Mouse (Mus musculus): ENCODE results near the gene Lce1f. TPM values are rescaled to one million over a fixed set of nuclear protein-coding genes. Genes with fewer than 3 reads are reported as not detected.
"Not testable (repeated sequence)": the region's sequence is repeated elsewhere in the genome, so short reads cannot be mapped to it uniquely, and the experiment has no call there.

Lce1f gene
- polyA plus RNA-seq, 1 experiment from 2014 or later: not detected

GRCm38 (mm10) chr3:92691688-92692087, 28.5 kb downstream of the Lce1f start:
- Histone ChIP-seq H3K27ac (ENCODE audit: low read length) (no peak overlapping the region), H3K27me3 (ENCODE audit: control insufficient read depth, insufficient read depth, low read length) (no peaks in the 10 kb centered on the region), H3K4me3 (replicated peaks; ENCODE audit: low read length) (no peak overlapping the region), H3K4me2 (ENCODE audit: low read depth, low read length) (no peak overlapping the region), H3K4me1 (ENCODE audit: control insufficient read depth, insufficient read depth, low read length) (no peaks in the 10 kb centered on the region), H3K36me3 (ENCODE audit: control insufficient read depth, insufficient read depth, low read length) (no peaks in the 10 kb centered on the region), H3K9ac (ENCODE audit: low read length) (no peak overlapping the region), H3K9me3 (replicated peaks; ENCODE audit: control insufficient read depth, low read length) (no peaks in the 10 kb centered on the region)
- no peak for ATAC-seq (ENCODE audit: insufficient read depth, low FRiP score)

DNA sequence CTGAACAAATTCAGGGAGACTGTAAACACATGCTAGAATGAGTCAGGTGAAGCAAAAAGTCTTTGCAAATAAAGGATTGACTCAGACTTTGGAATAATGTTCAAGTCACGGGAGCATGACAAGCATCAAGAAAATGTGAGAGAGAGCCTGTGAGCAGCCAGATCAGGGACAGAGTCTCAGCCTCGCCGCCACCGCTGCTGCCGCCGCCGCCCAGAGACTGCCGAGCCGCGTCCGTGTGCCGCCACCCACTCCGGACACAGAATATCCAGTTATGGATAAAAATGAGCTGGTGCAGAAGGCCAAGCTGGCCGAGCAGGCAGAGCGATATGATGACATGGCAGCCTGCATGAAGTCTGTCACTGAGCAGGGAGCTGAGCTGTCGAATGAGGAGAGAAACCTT, 31.0 kb downstream of the Lce1f start:
- WGBS: 54% methylated on average over 16 of the region's 16 CpGs
- H3K27ac ChIP-seq (ENCODE audit: low read length); ATAC-seq (ENCODE audit: insufficient read depth, low FRiP score): not testable (repeated sequence)

DNA sequence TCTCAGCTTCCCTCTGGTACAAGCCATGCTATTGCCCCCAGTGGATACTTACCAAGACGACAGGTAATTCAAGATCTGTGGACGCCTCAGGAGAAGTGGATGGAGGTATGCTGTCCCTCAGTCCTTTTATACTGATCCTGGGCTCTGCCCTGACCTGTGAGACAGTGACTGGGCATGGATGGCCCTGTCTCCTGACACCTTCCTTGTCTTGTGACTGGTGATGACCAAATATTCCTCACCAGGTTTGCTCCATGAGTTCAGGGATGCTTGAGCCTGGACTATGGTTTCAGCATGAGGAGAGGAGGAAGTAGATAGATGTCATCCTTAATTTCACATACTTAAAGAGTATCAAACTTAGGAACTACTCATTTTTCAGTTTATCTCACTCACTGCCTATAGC, 33.0 kb downstream of the Lce1f start, which contains the start of gene Lce1d:
Lce1d (minus strand) TSS at position 101 of the 400 bp plus-strand sequence.
- Histone ChIP-seq H3K4me2 (ENCODE audit: low read depth, low read length) (no peak within 1 kb of the TSS), H3K27ac (ENCODE audit: low read length) (no peak within 1 kb of the TSS), H3K9me3 (replicated peaks; ENCODE audit: control insufficient read depth, low read length) (no peaks in the 10 kb centered on the region), H3K36me3 (ENCODE audit: control insufficient read depth, insufficient read depth, low read length) (no peaks in the 10 kb centered on the region), H3K4me3 (replicated peaks; ENCODE audit: low read length) (no peak within 1 kb of the TSS), H3K4me1 (ENCODE audit: control insufficient read depth, insufficient read depth, low read length) (no peaks in the 10 kb centered on the region), H3K9ac (ENCODE audit: low read length) (no peak within 1 kb of the TSS), H3K27me3 (ENCODE audit: control insufficient read depth, insufficient read depth, low read length) (no peaks in the 10 kb centered on the region)
- 55% methylated on average over 2 of the region's 2 CpGs for WGBS
- no peak for ATAC-seq (ENCODE audit: insufficient read depth, low FRiP score)

More for the DNA sequence above, 31.0 kb downstream of the Lce1f start:
- H3K9ac ChIP-seq (ENCODE audit: low read length); H3K9me3 ChIP-seq (replicated peaks; ENCODE audit: control insufficient read depth, low read length); H3K27me3 ChIP-seq (ENCODE audit: control insufficient read depth, insufficient read depth, low read length); H3K36me3 ChIP-seq (ENCODE audit: control insufficient read depth, insufficient read depth, low read length); H3K4me1 ChIP-seq (ENCODE audit: control insufficient read depth, insufficient read depth, low read length); H3K4me2 ChIP-seq (ENCODE audit: low read depth, low read length); H3K4me3 ChIP-seq (replicated peaks; ENCODE audit: low read length): not testable (repeated sequence)

DNA sequence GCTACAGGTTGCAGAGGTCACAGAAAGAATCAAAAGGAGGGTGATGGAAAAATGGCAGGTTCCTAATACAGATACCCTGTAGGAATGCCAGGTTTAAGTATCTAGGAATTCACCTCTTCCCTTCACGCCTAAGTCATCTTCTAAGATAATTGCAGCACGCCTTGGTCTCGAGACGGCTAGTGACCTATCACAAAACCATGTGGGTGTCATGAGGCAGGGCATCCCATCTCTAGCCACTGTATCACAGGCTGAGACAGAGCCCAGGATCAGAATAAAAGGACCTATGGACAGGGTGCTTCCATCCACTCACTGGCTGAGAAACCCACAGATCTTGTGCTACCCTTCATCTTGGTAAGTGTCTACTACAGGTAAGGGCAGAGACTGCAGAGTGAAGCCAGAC, 41.2 kb downstream of the Lce1f start, which contains the start of gene Lce1c:
Lce1c (plus strand) TSS at position 301 of the 400 bp plus-strand sequence.
- Histone ChIP-seq H3K4me3 (replicated peaks; ENCODE audit: low read length) (no peak within 1 kb of the TSS), H3K27ac (ENCODE audit: low read length) (no peak within 1 kb of the TSS), H3K4me1 (ENCODE audit: control insufficient read depth, insufficient read depth, low read length) (no peaks in the 10 kb centered on the region), H3K4me2 (ENCODE audit: low read depth, low read length) (no peak within 1 kb of the TSS), H3K9ac (ENCODE audit: low read length) (no peak within 1 kb of the TSS), H3K9me3 (replicated peaks; ENCODE audit: control insufficient read depth, low read length) (no peaks in the 10 kb centered on the region), H3K36me3 (ENCODE audit: control insufficient read depth, insufficient read depth, low read length) (no peaks in the 10 kb centered on the region), H3K27me3 (ENCODE audit: control insufficient read depth, insufficient read depth, low read length) (no peaks in the 10 kb centered on the region)
- ATAC-seq (ENCODE audit: insufficient read depth, low FRiP score): no peak
- WGBS: 88% methylated on average over 4 of the region's 4 CpGs

DNA sequence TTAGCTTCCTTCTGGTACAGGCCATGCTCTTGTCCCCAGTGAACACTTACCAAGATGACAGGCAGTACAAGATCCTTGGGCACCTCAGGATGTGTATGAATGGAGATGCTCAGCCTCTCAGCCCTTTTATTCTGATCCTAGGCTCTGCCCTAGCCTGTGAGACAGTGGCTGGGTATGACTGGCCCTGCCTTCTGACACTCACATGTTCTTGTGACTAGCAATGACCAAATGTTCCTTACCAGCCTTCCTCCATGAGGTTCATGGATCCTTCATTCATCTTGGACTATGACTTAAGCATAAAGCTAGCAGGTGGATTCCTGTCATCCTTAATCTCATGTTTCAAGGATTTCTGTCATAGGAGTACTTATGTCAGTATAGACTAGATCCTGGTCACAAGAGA, 49.9 kb downstream of the Lce1f start, which contains the start of gene Lce1a2:
Lce1a2 (minus strand) TSS at position 101 of the 400 bp plus-strand sequence.
- H3K4me2 ChIP-seq (ENCODE audit: low read depth, low read length): no peak within 1 kb of the TSS
- H3K4me1 ChIP-seq (ENCODE audit: control insufficient read depth, insufficient read depth, low read length): no peaks in the 10 kb centered on the region
- H3K27me3 ChIP-seq (ENCODE audit: control insufficient read depth, insufficient read depth, low read length): no peaks in the 10 kb centered on the region
- no peak within 1 kb of the TSS for H3K4me3 ChIP-seq (replicated peaks; ENCODE audit: low read length)
- no peak within 1 kb of the TSS for H3K27ac ChIP-seq (ENCODE audit: low read length)
- ATAC-seq (ENCODE audit: insufficient read depth, low FRiP score): no peak
- H3K36me3 ChIP-seq (ENCODE audit: control insufficient read depth, insufficient read depth, low read length): no peaks in the 10 kb centered on the region
- no peaks in the 10 kb centered on the region for H3K9me3 ChIP-seq (replicated peaks; ENCODE audit: control insufficient read depth, low read length)
- no peak within 1 kb of the TSS for H3K9ac ChIP-seq (ENCODE audit: low read length)

Other genes with a start within 250 kb of the Lce1f start
- 466 and 940 TPM in 2 replicates for gene Sprr1a, start 234.5 kb downstream of the Lce1f start, polyA plus RNA-seq (2015; fragmentation: Nextera tagmentation; extraction: Ambion mirVana)
- not detected in 2 replicates for gene Sprr4, start 219.9 kb downstream of the Lce1f start, polyA plus RNA-seq (2015; fragmentation: Nextera tagmentation; extraction: Ambion mirVana)
- not detected in 2 replicates for gene 2310046K23Rik, start 185.8 kb downstream of the Lce1f start, polyA plus RNA-seq (2015; fragmentation: Nextera tagmentation; extraction: Ambion mirVana)
- 1.3 and 2.0 TPM in 2 replicates for gene Ivl, start 146.6 kb downstream of the Lce1f start, polyA plus RNA-seq (2015; fragmentation: Nextera tagmentation; extraction: Ambion mirVana)
- 1.4 and 1.7 TPM in 2 replicates for gene Smcp, start 131.4 kb downstream of the Lce1f start, polyA plus RNA-seq (2015; fragmentation: Nextera tagmentation; extraction: Ambion mirVana)
- gene 2210017I01Rik, start 112.9 kb downstream of the Lce1f start, polyA plus RNA-seq (2015; fragmentation: Nextera tagmentation; extraction: Ambion mirVana): not detected in 2 replicates
- gene Lce6a, start 98.7 kb downstream of the Lce1f start, polyA plus RNA-seq (2015; fragmentation: Nextera tagmentation; extraction: Ambion mirVana): not detected in 2 replicates
- gene Lce1a1, start 72.0 kb downstream of the Lce1f start, polyA plus RNA-seq (2015; fragmentation: Nextera tagmentation; extraction: Ambion mirVana): 0.40 TPM in 1 of 2 replicates, not detected in the other
- not detected in 2 replicates for gene Lce1b, start 63.4 kb downstream of the Lce1f start, polyA plus RNA-seq (2015; fragmentation: Nextera tagmentation; extraction: Ambion mirVana)
- 0.26 and 0.45 TPM in 2 replicates for gene Lce1a2, start 50.0 kb downstream of the Lce1f start, polyA plus RNA-seq (2015; fragmentation: Nextera tagmentation; extraction: Ambion mirVana)
- 0.19 TPM in 1 of 2 replicates, not detected in the other for gene Lce1c, start 41.1 kb downstream of the Lce1f start, polyA plus RNA-seq (2015; fragmentation: Nextera tagmentation; extraction: Ambion mirVana)
- gene Lce1d, start 33.1 kb downstream of the Lce1f start, polyA plus RNA-seq (2015; fragmentation: Nextera tagmentation; extraction: Ambion mirVana): not detected in 2 replicates
- not detected in 2 replicates for gene Lce1e, start 11.3 kb downstream of the Lce1f start, polyA plus RNA-seq (2015; fragmentation: Nextera tagmentation; extraction: Ambion mirVana)
- gene Gm38119, start 18.7 kb upstream of the Lce1f start, polyA plus RNA-seq (2015; fragmentation: Nextera tagmentation; extraction: Ambion mirVana): not detected in 2 replicates
- not detected in 2 replicates for gene Lce1g, start 32.0 kb upstream of the Lce1f start, polyA plus RNA-seq (2015; fragmentation: Nextera tagmentation; extraction: Ambion mirVana)
- not detected in 2 replicates for gene Lce1h, start 44.7 kb upstream of the Lce1f start, polyA plus RNA-seq (2015; fragmentation: Nextera tagmentation; extraction: Ambion mirVana)
- 0.32 TPM in 1 of 2 replicates, not detected in the other for gene Lce1i, start 58.5 kb upstream of the Lce1f start, polyA plus RNA-seq (2015; fragmentation: Nextera tagmentation; extraction: Ambion mirVana)
- not detected in 2 replicates for gene Lce1j, start 70.2 kb upstream of the Lce1f start, polyA plus RNA-seq (2015; fragmentation: Nextera tagmentation; extraction: Ambion mirVana)
- gene Lce1k, start 87.5 kb upstream of the Lce1f start, polyA plus RNA-seq (2015; fragmentation: Nextera tagmentation; extraction: Ambion mirVana): not detected in 2 replicates
- gene Kprp, start 106.9 kb upstream of the Lce1f start, polyA plus RNA-seq (2015; fragmentation: Nextera tagmentation; extraction: Ambion mirVana): 0.84 and 1.4 TPM in 2 replicates
- gene Lce1l, start 130.9 kb upstream of the Lce1f start, polyA plus RNA-seq (2015; fragmentation: Nextera tagmentation; extraction: Ambion mirVana): not detected in 2 replicates
- not detected in 2 replicates for gene 2310050C09Rik, start 149.9 kb upstream of the Lce1f start, polyA plus RNA-seq (2015; fragmentation: Nextera tagmentation; extraction: Ambion mirVana)
- 7.5 and 10.8 TPM in 2 replicates for gene Lce3a, start 205.9 kb upstream of the Lce1f start, polyA plus RNA-seq (2015; fragmentation: Nextera tagmentation; extraction: Ambion mirVana)
- 1.7 and 2.1 TPM in 2 replicates for gene Lce3b, start 212.6 kb upstream of the Lce1f start, polyA plus RNA-seq (2015; fragmentation: Nextera tagmentation; extraction: Ambion mirVana)
- 3.7 and 4.0 TPM in 2 replicates for gene Lce3c, start 224.1 kb upstream of the Lce1f start, polyA plus RNA-seq (2015; fragmentation: Nextera tagmentation; extraction: Ambion mirVana)
- gene Lce3d, start 237.0 kb upstream of the Lce1f start, polyA plus RNA-seq (2015; fragmentation: Nextera tagmentation; extraction: Ambion mirVana): not detected in 2 replicates
- 5.9 TPM in 2 replicates for gene Lce3e, start 246.7 kb upstream of the Lce1f start, polyA plus RNA-seq (2015; fragmentation: Nextera tagmentation; extraction: Ambion mirVana)

All from stomach, embryonic 16.5 days (tissue).